Mouse (Mus musculus) retina, postnatal 7 days (tissue): ENCODE measurements at regions not wholly inside any gene's neighbourhood (a gene's known extent, or its start where the extent isn't known, plus 50 kb on each side); places are given as distances from the start of the nearest gene placed in this dataset.

ENCODE experiments used
- DNase-seq: peaks from one replicate; pipeline ENCODE4 v3.0.0-alpha.2; 2012; ENCODE audit warnings: low read depth, low spot score

DNA sequence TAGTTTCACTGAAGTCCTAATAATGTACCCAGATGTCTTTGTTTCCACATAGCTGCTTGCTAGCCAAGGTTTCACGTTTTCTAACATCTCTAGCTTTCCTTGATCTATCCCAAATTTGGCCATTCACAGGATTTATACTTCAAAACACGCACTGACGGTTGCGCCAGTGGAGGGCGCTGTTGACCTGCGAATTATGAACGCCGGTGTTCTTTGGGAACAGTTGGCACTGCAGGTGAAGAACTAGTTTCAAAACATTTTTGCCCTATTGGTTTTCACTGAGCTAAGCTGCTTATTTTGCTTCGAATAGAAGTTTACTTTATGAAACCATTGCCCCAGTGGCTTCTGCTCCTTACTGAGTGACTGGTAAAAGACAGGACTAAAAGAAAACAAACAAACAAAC, 76.7 kb upstream of the Slitrk3 start:
- peak; percentile 2 for DNase-seq

DNA sequence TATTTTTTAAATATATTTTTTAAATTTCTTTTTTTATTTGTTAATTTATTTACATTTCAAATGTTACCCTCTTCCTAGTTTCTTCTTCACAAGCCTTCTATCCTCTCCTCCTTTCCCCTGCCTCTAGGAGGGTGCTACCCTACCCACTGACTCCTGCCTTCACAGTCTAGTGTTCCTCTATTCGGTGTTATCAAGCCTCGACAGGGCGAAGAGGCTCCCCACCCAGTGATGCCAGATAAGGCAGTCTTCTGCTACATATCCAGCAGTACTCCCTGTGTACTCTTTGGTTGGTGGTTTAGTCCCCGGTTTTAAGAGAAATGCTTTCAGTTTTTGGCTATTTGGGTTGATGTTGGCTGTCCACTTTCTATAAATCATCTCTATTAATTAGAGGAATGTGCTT, 67.5 kb upstream of the Slitrk3 start:
- no peak for DNase-seq

DNA sequence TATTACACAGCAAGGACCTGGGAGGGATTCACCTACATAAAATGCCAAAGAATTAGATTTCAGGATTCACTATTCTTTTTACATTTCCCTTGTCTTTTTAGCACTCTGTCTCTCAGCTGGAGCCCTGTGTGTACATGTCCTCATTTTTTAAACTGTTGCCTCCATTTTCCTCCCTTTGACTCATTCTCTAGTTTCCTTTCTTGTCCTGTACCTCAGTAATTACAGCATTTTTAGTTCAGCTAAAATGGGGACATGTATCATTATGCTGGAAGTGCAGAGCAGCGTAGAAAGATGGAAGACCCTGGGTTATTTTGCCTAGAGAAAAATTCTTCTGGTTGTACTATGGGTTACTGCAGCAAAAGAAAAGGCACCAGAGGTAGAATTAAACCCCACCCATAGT, 51.5 kb upstream of the Slitrk3 start:
- no peak for DNase-seq
